Mouse (Mus musculus): ENCODE measurements around the gene Pkd2.
"Not testable (repeated sequence)": the region's sequence is repeated elsewhere in the genome, so short reads cannot be mapped to it uniquely, and the experiment has no call there.

The Pkd2 gene

DNA sequence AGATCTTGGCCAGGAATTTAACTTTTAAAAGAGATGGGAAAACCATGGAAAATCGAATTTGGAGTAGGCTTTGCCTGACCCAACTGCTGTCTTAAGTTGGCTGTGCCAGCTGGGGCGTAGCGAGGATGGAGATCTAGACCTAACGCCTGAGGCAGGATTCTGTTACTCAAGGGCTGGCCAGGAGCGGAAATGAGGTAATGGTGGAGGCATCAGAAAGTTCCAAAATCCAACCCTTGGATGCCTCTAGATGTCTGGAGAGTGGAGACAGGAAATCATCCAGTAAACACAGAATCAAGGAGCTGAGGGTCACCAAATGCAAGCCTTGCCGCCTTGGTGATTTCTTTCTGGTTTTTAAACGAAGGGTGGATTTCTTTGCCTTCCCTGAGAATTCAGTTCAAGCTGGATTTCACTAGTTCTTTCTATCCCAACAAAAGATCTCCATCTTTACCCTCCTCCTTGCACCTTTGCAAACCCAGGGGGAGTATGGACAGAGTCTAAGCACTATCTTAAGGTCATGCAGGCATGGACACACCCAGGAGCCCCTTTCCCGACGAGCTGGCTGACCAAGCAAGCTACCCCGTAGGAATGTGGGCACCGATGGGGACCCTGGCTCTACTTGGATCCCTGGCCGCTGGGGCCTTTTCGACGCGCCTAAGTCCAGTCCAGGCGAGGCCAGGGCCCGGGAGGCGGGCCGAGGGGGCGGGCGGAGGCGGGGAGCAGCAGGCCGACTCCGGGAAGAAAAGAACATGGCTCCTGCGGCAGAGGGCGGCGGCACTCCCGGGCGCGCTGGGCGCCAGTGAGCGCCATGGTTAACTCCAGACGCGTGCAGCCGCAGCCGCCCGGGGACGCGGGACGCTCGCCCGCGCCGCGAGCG lies at the start of gene Pkd2:
Pkd2 (plus strand) TSS at position 619 of the 874 bp plus-strand sequence.
- DNase-seq (ENCODE audit: low spot score) = no peak

DNA sequence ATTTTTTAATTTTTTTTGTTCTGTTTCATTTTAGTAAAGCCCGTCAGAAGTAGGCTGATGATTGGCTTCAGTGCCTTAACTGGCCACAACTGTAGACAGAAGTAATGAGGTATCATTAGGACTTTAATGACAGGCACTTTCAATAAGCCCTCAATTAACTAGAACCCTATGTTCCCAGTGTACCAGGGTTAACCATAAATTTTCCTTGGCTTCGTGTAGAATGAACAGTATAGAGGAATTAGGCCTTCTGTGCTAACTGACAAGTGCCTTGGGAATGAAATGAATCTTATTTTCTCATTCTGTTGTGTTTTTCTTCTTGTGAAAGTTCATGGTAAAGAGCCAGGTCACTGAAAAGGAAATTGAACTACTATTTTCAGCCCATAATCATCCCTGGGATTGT lies 43.3 kb upstream of the Pkd2 start:
- no peak for DNase-seq (ENCODE audit: low spot score)

DNA sequence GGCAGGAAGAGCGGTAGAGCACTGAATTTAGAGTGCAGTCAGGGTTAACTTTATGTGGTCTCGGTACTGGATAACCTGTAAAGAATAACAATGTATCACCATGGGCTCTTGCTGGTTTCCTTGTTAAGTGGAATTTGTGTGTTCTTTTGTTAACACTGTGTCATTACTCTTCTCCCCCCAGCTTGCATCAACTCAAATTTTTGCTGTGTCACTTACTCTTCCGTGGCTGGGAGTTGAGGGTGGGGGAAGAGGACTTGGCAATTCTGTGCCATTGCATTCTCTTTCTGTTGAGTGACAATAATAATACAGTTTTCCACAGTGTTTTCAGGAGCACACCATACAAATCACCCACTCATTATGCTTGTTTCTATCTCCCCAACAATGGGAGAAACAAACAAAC lies 42.2 kb upstream of the Pkd2 start:
- no peak for DNase-seq (ENCODE audit: low spot score)

DNA sequence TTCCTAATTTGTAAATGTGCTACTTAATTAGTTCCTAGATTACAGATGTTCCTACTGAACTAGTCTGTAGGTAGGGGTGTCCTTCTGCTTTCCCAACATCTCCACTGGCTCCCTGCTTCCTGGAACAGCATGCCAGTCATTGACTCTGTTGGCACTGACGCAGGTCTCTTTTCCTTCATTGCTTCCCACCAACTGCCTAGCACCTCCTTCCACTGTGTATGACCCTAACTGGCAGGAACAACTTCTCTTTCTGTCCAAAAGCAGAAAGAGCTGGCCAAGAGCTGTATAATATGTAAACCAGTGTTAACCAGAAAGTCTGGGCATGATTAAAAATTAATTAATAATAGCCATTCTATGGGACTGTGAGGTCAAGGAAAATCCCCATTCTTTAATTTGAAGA lies 41.5 kb upstream of the Pkd2 start:
- DNase-seq (ENCODE audit: low spot score) = no peak

DNA sequence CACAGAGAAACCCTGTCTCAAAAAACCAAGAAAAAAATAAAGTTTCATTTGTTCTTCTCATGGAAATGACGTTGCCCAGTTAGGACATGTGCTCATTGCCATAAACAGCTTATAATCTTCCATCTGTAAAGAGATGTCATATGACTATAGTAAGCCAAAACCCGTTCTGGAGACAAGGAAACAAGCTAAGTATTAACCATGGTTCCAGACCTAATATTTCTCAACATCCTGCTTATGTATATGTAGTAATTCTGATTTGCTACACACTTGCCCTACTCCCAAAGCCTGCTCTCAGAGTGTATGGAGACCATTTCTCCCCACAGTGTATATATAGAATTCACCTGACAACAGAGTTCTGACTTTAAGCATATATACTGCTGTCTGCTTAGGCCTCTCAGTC lies 37.2 kb upstream of the Pkd2 start:
- DNase-seq (ENCODE audit: low spot score) = no peak

DNA sequence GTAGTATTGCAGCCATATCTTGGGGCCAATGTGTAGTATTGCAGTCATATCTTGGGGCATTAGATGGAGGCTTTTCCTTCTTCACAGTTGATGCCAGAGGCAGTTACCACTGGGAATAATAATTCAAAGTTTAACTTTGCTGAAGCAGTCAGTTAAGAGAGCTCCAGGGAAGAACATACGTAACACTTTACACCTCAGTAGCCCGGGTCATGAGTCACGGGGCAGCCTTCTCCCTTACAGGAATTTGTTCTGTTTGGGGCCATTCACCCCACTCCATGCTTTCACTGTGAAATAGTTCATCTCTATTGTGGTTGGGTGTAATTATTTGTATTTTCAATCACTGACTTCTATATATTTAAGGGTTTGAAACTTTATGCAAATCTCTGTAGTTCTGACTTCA lies 35.4 kb upstream of the Pkd2 start:
- no peak for DNase-seq (ENCODE audit: low spot score)

DNA sequence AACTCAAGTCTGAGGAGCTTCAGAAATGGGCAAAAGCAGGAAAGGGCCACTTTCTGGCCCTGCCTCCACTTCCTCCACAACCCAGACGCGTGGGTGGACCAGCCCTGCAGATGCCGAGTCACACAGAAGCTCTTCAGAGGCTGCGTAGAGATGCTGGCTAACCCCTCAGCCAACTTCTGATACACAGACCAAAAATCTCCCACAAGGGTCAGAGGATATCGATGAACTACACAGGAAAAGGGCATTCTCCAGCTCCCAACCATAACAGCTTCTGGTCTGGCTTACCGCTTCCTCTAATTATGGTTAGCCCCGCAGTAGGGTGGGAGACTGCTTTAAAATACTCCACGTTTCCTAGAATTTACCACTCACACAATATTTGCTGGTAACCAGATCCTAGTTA lies 33.3 kb upstream of the Pkd2 start:
- DNase-seq (ENCODE audit: low spot score) = no peak

DNA sequence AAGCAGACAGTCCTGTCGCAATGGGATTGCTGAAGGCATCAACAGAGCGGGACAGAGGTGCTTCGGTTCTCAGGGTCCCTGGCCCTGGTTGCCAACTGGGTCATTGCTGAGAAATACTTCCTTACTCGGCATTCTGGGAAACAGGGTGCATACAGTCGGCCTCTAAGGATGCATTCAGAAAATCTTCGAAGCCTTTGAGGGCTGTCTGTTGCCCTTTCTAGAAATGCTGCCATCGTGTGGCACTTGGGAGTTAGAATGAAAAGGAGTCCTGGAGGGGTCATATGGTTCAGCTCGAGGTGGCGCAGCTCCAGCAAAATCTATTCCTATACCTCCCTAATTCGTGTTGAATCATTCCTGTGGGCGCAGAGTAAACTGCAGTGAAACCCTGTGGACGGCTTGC lies 26.4 kb upstream of the Pkd2 start:
- peak; percentile 7 for DNase-seq (ENCODE audit: low spot score)

DNA sequence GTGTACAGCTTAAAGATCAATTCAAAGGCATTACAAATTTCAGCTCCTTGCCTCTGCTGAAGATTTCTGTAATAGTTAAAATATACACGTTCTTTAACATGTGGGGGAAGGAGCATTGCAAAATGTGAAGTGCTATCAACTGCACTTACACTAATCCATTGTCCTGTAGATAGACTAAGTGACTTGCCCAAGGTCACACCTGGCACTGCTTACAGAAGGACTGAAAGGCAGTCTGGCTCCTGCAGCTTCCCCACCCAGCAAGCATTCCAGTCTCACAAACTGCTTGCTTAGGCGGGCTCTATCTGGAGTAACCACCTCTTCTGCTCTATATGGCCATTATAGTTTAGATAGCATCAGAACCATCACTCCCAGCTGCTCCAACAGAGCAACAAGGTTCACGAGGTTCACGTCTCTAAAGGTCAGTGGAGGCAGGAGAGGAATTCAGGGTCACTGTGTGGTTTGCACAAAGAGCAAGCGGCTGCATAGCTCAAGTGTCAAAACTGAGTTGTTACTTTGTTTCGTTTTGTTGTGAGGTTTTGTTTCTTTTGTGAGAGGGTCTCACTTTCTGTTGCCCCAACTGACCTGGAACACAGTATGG lies 25.2 kb upstream of the Pkd2 start:
- DNase-seq (ENCODE audit: low spot score) = no peak

DNA sequence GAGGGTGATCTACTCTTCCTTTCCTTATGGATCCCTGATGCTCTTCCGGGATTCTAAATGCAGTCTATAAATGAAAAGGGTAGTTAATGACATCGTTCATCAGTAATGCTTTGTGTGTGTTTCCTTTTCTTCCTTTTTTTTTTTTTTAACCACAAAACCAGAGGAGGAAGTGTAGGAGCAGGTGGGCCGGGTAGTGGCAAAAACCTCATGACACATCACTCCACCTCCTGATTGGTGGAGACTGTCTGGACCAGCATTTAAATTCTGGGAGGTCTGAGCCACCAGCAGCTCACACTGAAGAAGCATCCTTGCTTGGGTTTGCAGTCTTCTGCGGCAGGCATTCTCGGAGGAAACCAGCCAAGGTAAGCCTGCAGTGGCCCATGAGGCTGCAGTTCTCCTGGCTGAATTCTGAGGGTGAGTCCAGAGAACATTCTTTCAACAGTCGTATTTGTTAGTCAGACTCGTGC lies 24.4 kb upstream of the Pkd2 start, which contains the start of gene Spp1:
Spp1 (plus strand) TSS at position 284 of the 467 bp plus-strand sequence.
- DNase-seq (ENCODE audit: low spot score) = no peak

DNA sequence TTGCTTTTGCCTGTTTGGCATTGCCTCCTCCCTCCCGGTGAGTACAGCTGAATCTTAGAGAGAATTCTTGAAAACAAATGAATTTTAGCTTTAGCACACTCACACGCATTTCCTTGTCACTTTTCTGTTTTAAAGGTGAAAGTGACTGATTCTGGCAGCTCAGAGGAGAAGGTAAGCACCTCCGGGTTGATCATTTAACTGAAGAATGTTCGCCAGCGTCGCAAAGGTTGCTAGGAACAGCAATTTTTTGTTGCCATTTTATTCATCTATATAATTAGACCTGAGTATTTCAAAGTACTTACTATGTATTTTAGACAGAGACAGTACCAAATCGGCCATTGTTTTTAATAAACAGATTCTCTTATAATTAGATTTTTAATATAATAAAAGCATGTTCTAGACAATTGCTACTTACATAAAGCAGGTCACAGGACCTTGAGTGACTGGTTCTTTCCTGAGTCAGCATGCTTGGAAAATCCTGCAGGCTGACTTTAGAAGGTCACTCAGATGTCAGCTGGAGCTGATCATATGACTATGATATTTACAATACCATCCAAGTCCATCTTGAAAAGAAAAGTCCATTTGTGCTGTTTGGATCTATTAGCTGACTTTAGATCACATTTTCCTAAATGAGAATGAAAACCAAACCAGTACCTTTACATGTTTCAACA lies 22.7 kb upstream of the Pkd2 start:
- DNase-seq (ENCODE audit: low spot score) = no peak

DNA sequence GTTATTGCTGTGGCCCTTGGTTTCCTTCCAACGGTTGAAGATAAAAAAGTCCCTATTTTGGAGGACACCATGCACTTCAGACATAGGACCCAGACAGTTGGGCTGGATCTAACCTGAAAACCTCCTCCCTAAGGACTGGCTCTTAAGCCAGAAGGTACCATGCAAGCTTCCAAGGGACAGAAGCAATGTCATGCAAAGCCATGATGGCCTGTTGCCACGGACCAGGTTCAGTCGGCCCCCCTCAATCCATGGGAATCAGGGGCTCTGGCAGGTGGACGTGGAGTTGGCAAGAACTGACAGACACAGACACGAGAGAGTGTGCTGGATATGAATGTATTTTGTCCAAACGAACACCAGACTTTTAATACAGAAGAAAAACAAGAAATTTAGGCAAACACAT lies 16.9 kb upstream of the Pkd2 start:
- no peak for DNase-seq (ENCODE audit: low spot score)

DNA sequence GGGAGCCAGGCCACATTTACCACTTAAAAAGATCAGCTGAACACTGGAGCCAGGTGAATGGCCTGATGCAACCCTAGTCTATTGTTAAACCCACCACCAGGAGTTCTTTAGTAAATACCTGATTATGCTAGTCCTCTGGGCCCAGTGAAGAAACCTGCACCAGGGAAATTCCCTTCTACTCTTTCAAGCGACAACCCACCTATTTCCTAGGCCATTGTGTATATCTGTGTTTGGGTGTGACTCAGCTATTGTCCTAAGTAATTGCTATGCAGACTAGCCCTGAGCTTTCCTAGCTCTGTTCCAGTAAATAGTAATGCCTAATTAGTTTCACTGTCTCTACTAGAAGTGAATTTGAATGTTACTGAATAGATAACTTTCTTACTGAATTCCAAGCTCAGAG lies 16.4 kb upstream of the Pkd2 start:
- DNase-seq (ENCODE audit: low spot score) = no peak

DNA sequence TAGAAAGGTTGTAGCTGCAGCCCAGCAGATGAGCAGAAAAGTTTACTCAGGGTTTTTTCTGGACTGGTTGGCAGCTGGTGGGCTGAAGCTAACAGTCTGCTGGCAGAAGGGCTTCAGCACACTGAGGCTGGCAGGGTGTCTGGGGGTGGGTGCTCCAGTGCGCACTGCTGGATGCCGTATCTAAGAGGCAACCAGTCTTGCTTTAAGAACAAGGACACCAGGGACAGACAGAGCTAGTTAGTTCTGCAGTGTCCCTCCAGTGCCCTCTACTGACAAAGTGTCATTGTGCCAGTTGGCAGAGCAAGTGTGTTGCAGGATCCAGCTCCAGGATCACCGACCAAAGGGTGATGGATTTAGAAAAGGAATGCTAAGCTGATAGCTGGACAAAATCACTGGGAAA lies 13.1 kb upstream of the Pkd2 start:
- DNase-seq (ENCODE audit: low spot score) = peak; percentile 70

DNA sequence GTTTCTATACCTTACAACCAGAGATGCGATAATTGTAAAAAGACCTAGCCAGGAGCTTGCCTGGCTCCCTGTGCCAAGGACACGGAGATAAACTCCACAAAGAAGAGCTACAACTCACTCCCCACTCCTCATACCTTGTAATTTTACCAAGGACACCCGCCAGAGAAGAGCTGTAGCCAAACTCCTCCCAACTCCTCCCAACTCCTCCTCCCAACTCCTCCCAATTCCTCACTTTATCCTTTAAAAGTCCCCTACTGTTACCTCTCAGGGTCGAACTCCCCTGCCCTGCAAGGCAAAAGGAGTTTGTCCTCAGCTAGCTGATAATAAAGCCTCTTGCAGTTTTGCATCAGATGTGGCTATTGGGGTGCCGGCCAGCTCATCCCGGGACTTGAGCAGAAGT lies 10.9 kb upstream of the Pkd2 start:
- not testable (repeated sequence) for DNase-seq (ENCODE audit: low spot score)

DNA sequence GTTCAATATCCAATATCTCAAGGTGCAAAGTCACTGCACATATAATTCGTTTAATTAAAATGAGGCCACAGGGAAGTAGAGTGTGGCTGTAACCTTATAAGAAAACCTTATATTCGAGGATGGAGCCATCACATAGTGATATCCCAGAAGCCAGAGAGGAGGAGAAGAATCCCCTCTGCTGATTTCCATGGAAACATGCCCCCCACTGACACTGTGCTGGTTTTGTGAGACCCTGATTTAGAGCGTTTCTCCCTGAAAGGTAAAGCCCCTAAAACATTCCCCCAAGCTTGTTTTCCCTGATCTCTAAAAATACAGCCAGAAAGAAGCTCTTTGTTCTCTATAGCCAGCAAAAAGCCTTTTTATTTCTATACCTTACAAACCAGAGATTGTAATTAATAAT lies 9.8 kb upstream of the Pkd2 start:
- DNase-seq (ENCODE audit: low spot score) = no peak

DNA sequence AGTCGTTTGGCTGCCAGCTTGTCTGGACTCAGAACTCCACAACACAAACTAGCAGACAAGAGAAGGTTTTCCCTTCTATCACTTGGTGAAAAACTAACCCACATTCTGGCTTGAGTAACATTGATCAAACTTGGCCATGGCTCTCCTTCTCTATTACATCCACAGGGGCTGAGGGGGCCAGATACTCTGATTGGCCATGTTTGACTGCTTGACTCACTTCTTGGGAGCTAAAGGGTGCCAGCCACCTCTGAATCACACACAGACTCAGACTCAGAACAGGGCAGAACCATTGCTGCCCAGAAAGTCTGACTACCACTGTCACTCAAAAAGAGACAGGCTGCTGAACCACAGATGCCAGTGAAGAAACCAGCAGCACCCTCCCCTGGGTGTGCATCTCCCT lies 6.2 kb upstream of the Pkd2 start:
- DNase-seq (ENCODE audit: low spot score) = no peak

DNA sequence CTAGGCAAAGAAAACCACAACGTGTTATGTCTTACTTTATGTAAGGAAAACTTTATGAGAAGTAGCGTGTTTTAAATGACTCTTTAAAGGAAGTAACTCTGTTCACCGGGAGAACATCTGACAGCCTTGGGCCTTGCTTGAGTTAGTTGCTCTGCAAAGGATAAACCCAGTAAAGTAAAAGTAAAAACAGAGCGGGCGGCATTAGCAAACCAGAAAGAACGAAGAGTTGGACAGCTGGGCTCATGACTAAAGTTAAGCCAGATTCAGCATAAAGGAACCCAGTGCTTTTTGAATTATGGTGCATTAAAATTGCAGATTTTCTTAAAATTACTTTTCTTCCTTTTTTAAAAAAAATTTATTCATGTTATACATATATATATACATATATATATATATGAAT lies 4.7 kb upstream of the Pkd2 start:
- no peak for DNase-seq (ENCODE audit: low spot score)

DNA sequence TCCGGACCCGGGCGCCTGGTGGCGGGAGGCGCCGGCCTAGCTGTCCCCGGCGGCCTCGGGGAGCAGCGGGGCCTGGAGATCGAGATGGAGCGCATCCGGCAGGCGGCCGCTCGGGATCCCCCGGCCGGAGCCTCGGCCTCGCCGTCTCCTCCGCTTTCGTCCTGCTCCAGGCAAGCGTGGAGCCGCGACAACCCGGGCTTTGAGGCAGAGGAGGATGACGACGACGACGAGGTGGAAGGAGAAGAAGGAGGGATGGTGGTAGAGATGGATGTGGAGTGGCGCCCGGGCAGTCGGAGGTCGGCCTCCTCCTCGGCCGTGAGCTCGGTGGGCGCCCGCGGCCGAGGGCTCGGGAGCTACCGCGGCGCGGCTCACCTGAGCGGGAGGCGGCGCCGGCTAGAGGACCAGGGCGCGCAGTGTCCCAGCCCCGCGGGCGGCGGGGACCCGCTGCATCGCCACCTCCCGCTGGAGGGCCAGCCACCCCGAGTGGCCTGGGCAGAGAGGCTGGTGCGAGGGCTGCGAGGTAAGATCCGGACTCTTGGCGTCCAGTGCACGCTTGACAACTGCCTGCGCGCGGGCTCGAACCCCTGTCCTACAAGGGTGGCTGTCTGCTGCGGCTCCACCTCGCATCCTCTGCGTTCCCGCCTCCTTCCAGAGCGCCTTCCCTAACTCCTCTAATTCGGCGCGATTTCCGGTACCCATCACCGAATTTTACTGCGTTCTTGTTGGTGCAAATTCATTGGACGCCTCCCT lies 631 bp downstream of the Pkd2 start:
- DNase-seq (ENCODE audit: low spot score) = no peak

DNA sequence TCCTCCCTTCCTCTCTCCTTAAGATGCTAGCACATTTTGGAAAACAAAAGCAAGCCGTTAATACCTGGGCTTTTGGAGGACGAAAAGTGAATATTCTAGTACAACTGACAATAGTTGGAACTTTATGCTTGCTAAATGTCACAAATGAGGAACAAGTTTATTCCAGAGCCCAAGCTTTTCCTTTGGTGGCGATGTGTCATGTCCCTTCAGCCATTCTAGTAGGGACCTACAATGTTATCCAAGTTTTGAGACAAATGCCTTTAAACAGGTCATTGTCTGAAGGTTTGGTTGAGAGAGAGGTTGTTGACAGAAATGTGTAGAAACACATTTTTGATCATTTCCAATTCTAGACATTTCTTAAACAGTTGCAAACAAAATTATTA lies 1.2 kb downstream of the Pkd2 start:
- no peak for DNase-seq (ENCODE audit: low spot score)

DNA sequence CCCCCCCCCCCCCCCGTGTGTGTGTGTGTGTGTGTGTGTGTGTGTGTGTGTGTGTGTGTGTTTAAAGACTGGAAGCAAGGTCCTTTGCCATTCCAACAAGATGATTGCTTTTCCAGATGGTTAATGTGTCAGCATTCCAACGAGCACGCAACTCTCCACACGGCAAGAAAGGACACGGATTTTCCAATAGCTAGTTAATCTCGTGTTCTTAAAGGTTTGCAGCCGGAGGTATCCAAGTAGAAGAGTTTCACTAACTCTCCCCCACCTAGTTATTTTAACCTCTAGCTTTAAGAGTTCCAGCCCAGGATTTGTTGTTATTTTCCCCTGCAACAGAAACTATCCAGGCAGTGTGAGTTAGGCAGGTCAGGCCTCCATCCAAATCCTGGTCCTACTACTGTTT lies 1.6 kb downstream of the Pkd2 start:
- DNase-seq (ENCODE audit: low spot score) = no peak

DNA sequence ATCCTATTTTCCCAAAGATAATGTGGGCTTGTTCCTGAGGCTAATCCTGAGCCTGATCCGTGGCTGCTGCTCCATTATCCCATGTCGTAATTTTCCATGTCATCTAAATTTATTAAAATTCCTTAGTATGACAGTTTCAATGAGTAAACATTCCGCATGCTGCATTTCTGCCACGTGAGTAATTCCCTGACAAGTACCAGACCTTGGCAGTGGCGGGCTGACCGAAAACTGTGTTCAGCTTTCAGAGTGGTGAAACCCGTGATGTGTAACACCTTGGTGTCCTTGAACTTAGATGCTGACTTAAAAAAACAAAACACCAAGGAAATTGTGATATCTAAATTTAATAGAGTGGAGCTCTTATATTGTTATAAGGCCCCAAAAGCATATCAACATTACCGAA lies 6.0 kb downstream of the Pkd2 start:
- DNase-seq (ENCODE audit: low spot score) = no peak
